Mouse (Mus musculus): ENCODE results near the gene Tigit. TPM values are rescaled to one million over a fixed set of nuclear protein-coding genes. Genes with fewer than 3 reads are reported as not detected.

Tigit gene
- polyA plus RNA-seq, 1 experiment from 2014 or later: not detected

DNA sequence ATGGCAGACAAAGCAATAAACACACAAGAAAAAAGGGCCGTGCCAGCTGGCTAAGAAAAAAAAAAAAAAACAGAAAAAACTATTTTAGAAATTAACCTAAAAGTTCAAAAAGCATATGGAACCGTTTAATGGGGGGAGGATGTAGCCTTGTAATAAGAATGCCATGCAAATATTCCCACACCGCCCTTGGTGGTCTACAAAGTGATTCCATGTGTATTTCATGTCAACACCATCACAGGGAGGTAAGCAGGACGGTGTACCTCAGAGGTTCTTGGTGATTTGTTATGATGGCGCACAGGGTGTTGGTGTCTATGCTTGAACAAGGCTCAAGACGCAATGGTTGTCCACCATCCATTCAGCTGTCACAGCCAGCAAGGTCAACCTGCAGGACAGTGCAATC is 46.6 kb downstream of the Tigit start:
- H3K4me2 ChIP-seq (ENCODE audit: low read depth, low read length): no peak overlapping the region
- H3K4me3 ChIP-seq (replicated peaks; ENCODE audit: low read length): no peak overlapping the region
- 88% methylated on average over 6 of the region's 6 CpGs for WGBS
- no peak overlapping the region for H3K27ac ChIP-seq (ENCODE audit: low read length)
- ATAC-seq (ENCODE audit: insufficient read depth, low FRiP score): no peak
- H3K4me1 ChIP-seq (ENCODE audit: control insufficient read depth, insufficient read depth, low read length): peaks cover 5% of the 10 kb centered on the region
- H3K36me3 ChIP-seq (ENCODE audit: control insufficient read depth, insufficient read depth, low read length): no peaks in the 10 kb centered on the region
- no peaks in the 10 kb centered on the region for H3K27me3 ChIP-seq (ENCODE audit: control insufficient read depth, insufficient read depth, low read length)
- H3K9ac ChIP-seq (ENCODE audit: low read length): no peak overlapping the region
- H3K9me3 ChIP-seq (replicated peaks; ENCODE audit: control insufficient read depth, low read length): no peaks in the 10 kb centered on the region

DNA sequence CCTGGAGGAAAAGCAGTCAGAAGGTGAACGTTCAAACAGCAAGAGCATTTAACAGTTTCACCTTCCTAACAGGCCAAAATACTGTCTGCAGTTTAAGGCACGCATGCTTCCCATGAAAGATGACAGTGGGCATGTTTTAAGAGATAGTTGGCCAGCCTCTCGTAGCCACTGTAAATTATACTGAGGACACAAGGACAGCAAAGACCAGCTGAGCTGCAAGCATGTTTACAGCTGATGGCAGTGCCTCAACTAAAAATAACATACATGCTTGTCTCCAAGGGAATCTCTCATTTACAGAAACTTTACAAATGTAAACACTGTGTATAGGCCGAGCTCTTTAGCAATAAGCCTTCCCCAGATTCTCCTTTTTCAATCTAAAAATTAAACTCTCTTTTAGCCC is 47.6 kb downstream of the Tigit start:
- H3K27ac ChIP-seq (ENCODE audit: low read length): no peak overlapping the region; the same call in 1 of the 2 replicates
- no peak for ATAC-seq (ENCODE audit: insufficient read depth, low FRiP score)

DNA sequence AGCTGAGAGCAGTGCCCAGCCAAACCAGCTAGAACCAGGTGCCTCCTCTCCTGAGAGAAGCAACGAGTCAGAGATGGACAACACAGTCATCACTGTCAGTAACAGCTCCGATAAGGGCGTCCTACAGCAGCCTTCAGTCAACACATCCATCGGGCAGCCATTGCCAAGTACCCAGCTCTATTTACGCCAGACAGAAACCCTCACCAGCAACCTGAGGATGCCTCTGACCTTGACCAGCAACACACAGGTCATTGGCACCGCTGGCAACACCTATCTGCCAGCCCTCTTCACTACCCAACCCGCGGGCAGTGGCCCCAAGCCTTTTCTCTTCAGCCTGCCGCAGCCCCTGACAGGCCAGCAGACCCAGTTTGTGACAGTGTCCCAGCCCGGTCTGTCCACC is 53.6 kb downstream of the Tigit start:
- 88% methylated on average over 10 of the region's 10 CpGs for whole genome bisulfite sequencing
- Histone ChIP-seq H3K36me3 (ENCODE audit: control insufficient read depth, insufficient read depth, low read length) (no peaks in the 10 kb centered on the region), H3K9ac (ENCODE audit: low read length) (no peak overlapping the region), H3K27me3 (ENCODE audit: control insufficient read depth, insufficient read depth, low read length) (no peaks in the 10 kb centered on the region), H3K4me1 (ENCODE audit: control insufficient read depth, insufficient read depth, low read length) (no peaks in the 10 kb centered on the region), H3K9me3 (replicated peaks; ENCODE audit: control insufficient read depth, low read length) (no peaks in the 10 kb centered on the region), H3K4me2 (ENCODE audit: low read depth, low read length) (no peak overlapping the region), H3K27ac (ENCODE audit: low read length) (no peak overlapping the region), H3K4me3 (replicated peaks; ENCODE audit: low read length) (no peak overlapping the region)
- ATAC-seq (ENCODE audit: insufficient read depth, low FRiP score): no peak

More for the DNA sequence above, 47.6 kb downstream of the Tigit start:
- no peak overlapping the region for H3K4me3 ChIP-seq (replicated peaks; ENCODE audit: low read length)
- no peak overlapping the region for H3K9ac ChIP-seq (ENCODE audit: low read length)
- H3K36me3 ChIP-seq (ENCODE audit: control insufficient read depth, insufficient read depth, low read length): no peaks in the 10 kb centered on the region
- 42% methylated on average over 4 of the region's 4 CpGs for WGBS
- no peaks in the 10 kb centered on the region for H3K9me3 ChIP-seq (replicated peaks; ENCODE audit: control insufficient read depth, low read length)
- no peaks in the 10 kb centered on the region for H3K27me3 ChIP-seq (ENCODE audit: control insufficient read depth, insufficient read depth, low read length)
- peaks cover 5% of the 10 kb centered on the region for H3K4me1 ChIP-seq (ENCODE audit: control insufficient read depth, insufficient read depth, low read length)
- H3K4me2 ChIP-seq (ENCODE audit: low read depth, low read length): no peak overlapping the region

DNA sequence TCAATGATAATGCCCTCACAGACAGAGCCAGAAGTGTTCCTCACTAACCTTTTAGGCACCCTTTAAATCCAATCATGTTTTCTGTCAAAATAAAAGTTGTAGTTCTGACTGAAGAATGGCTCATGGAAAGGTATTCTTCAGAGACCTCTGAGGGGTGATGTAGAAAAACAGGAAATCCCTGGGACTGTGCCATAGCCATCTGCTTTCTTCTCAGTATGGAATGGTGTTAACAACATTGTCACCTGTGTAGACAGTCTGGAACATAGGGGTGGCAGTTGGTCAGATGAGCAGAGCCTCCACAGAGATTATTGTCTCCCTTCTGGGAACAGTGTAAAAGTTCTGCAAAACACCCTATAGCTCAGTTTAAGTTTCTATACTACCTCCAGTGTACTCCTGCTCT is 55.9 kb downstream of the Tigit start:
- Histone ChIP-seq H3K4me3 (replicated peaks; ENCODE audit: low read length) (no peak overlapping the region), H3K36me3 (ENCODE audit: control insufficient read depth, insufficient read depth, low read length) (no peaks in the 10 kb centered on the region), H3K27ac (ENCODE audit: low read length) (no peak overlapping the region), H3K4me1 (ENCODE audit: control insufficient read depth, insufficient read depth, low read length) (no peaks in the 10 kb centered on the region), H3K9me3 (replicated peaks; ENCODE audit: control insufficient read depth, low read length) (no peaks in the 10 kb centered on the region), H3K27me3 (ENCODE audit: control insufficient read depth, insufficient read depth, low read length) (no peaks in the 10 kb centered on the region), H3K4me2 (ENCODE audit: low read depth, low read length) (no peak overlapping the region), H3K9ac (ENCODE audit: low read length) (no peak overlapping the region)
- ATAC-seq (ENCODE audit: insufficient read depth, low FRiP score): no peak

DNA sequence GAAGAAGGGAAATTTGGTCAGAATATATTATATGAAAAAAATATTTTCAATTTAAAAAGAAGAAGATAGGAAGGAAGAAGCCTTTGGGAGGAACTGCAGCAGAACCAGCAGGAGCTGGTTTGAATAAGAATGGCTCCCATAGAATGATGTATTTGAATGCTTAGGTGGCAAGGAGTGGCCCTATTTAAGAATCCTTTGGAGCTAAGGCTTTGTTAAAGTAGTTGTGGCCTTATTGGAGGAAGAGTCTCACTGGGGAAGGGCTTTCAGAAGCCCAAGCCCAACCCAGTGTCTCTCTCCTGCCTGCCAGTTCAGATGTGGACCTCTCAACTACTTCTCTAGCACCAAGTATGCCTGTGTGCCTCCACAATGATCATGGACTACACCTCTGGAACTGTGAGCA is 56.9 kb downstream of the Tigit start:
- Histone ChIP-seq H3K9me3 (replicated peaks; ENCODE audit: control insufficient read depth, low read length) (no peaks in the 10 kb centered on the region), H3K9ac (ENCODE audit: low read length) (no peak overlapping the region), H3K4me2 (ENCODE audit: low read depth, low read length) (no peak overlapping the region), H3K4me3 (replicated peaks; ENCODE audit: low read length) (no peak overlapping the region), H3K27ac (ENCODE audit: low read length) (no peak overlapping the region), H3K4me1 (ENCODE audit: control insufficient read depth, insufficient read depth, low read length) (no peaks in the 10 kb centered on the region), H3K36me3 (ENCODE audit: control insufficient read depth, insufficient read depth, low read length) (no peaks in the 10 kb centered on the region), H3K27me3 (ENCODE audit: control insufficient read depth, insufficient read depth, low read length) (no peaks in the 10 kb centered on the region)
- no peak for ATAC-seq (ENCODE audit: insufficient read depth, low FRiP score)

DNA sequence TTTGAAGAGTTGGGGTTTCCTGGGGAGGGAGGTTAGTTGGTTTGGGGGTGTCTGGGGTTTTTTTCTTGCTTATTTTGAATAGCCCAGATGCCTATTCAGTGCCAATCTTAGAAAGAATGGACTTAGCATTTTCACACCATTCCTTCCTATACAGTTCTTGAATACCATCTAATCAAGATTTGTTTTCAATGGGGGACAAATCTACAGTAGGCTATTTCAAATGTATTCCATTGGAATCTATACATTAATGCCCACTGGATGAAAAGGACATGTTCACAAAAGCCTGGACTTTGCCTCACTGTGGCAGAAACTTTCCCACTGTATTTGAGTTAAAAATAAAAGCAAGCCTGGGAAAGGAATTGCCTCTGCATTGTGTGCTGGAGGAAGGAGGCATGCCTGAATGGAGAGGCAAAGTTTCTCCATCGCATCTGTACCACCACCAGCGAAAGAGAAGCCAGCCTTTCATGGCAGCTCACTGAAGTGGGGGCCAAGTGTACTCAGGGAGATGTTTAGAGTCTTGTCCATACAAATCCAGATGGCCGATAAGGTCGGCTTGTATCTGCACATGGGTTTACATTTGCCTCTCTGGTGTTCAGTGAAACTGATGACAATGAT is 59.4 kb downstream of the Tigit start:
- Histone ChIP-seq H3K4me1 (ENCODE audit: control insufficient read depth, insufficient read depth, low read length) (no peaks in the 10 kb centered on the region), H3K27ac (ENCODE audit: low read length) (no peak overlapping the region), H3K9ac (ENCODE audit: low read length) (no peak overlapping the region), H3K9me3 (replicated peaks; ENCODE audit: control insufficient read depth, low read length) (no peaks in the 10 kb centered on the region), H3K4me2 (ENCODE audit: low read depth, low read length) (no peak overlapping the region), H3K27me3 (ENCODE audit: control insufficient read depth, insufficient read depth, low read length) (no peaks in the 10 kb centered on the region), H3K4me3 (replicated peaks; ENCODE audit: low read length) (no peak overlapping the region), H3K36me3 (ENCODE audit: control insufficient read depth, insufficient read depth, low read length) (no peaks in the 10 kb centered on the region)
- no peak for ATAC-seq (ENCODE audit: insufficient read depth, low FRiP score)
- WGBS: 43% methylated on average over 4 of the region's 4 CpGs

DNA sequence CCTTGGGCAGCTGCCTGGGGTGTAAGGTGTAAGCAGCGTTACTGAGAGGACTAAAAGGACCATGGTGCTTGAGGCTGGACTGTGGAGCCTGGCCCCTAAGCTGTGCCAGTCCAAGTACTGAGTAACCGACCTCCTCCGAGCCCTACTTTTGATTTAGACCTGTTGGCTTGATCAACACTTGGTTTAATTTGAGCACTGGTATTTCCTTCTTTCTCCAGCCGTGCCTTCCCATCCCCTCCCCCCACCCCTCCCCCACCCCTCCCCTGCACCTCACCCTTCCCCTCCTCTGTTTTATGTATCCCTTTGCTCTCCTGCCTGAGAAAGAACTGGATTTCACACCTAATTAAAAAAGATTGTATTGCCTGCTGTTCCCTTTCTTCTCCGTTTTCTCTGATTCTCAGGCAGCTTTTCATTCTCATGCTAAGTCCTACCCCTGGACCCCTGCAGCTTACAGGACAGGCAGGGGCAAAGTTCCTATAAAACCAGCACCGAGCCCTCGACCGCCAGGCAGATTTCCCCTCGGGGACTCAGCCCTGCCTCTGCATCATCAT is 60.3 kb downstream of the Tigit start:
- H3K27ac ChIP-seq (ENCODE audit: low read length): no peak overlapping the region
- no peaks in the 10 kb centered on the region for H3K9me3 ChIP-seq (replicated peaks; ENCODE audit: control insufficient read depth, low read length)
- no peak overlapping the region for H3K9ac ChIP-seq (ENCODE audit: low read length)
- no peaks in the 10 kb centered on the region for H3K27me3 ChIP-seq (ENCODE audit: control insufficient read depth, insufficient read depth, low read length)
- no peaks in the 10 kb centered on the region for H3K4me1 ChIP-seq (ENCODE audit: control insufficient read depth, insufficient read depth, low read length)
- WGBS: 38% methylated on average over 9 of the region's 9 CpGs
- ATAC-seq (ENCODE audit: insufficient read depth, low FRiP score): no peak
- no peak overlapping the region for H3K4me2 ChIP-seq (ENCODE audit: low read depth, low read length)
- H3K4me3 ChIP-seq (replicated peaks; ENCODE audit: low read length): no peak overlapping the region
- H3K36me3 ChIP-seq (ENCODE audit: control insufficient read depth, insufficient read depth, low read length): no peaks in the 10 kb centered on the region

DNA sequence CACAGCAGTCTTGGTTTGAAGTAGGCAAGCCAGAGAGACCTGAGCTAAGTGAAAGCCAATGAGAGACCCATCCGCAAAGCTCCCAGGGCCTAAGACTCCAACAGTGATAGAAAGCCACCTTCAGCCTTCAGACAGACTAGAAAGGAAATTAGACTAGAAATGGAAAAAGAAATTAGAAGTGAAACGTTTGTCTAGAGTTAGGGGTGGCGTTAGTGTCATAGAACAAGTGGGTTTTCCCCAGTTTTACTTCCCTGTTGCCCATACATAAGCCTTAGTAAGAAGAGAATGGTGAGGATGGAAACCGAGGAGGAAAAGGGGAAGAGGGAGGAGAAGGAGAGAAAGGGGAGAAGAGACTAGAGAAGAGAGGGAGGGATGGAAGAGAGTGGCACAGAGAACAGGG is 61.4 kb downstream of the Tigit start:
- H3K36me3 ChIP-seq (ENCODE audit: control insufficient read depth, insufficient read depth, low read length): no peaks in the 10 kb centered on the region

DNA sequence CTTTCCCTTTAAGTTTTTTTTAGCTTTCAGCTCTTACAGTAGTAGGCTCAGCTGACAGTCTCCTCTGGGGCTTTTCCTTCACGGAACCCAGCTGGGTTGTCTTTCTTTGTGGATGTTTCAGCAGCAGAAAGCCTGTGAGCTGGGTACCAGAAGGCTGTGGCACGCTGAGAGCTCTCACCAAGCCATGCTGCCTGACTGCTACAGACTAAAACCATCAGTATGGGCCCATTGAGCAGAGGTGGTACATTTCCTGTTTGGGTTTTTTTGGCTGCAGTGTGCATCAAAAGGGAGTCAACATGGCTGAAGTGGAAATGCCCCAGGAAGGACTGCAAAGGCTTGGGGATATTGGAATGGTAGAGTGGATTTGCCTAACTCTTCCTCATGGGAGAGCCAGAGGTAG is 64.2 kb downstream of the Tigit start:
- Histone ChIP-seq H3K9ac (ENCODE audit: low read length) (no peak overlapping the region), H3K36me3 (ENCODE audit: control insufficient read depth, insufficient read depth, low read length) (no peaks in the 10 kb centered on the region), H3K27me3 (ENCODE audit: control insufficient read depth, insufficient read depth, low read length) (no peaks in the 10 kb centered on the region), H3K4me3 (replicated peaks; ENCODE audit: low read length) (no peak overlapping the region), H3K9me3 (replicated peaks; ENCODE audit: control insufficient read depth, low read length) (no peaks in the 10 kb centered on the region), H3K4me2 (ENCODE audit: low read depth, low read length) (no peak overlapping the region), H3K27ac (ENCODE audit: low read length) (no peak overlapping the region), H3K4me1 (ENCODE audit: control insufficient read depth, insufficient read depth, low read length) (no peaks in the 10 kb centered on the region)
- 76% methylated on average over 2 of the region's 2 CpGs for WGBS
- ATAC-seq (ENCODE audit: insufficient read depth, low FRiP score): no peak

More for the DNA sequence above, 61.4 kb downstream of the Tigit start:
- Histone ChIP-seq H3K4me1 (ENCODE audit: control insufficient read depth, insufficient read depth, low read length) (no peaks in the 10 kb centered on the region), H3K4me2 (ENCODE audit: low read depth, low read length) (no peak overlapping the region), H3K9me3 (replicated peaks; ENCODE audit: control insufficient read depth, low read length) (no peaks in the 10 kb centered on the region), H3K9ac (ENCODE audit: low read length) (no peak overlapping the region), H3K27ac (ENCODE audit: low read length) (no peak overlapping the region), H3K4me3 (replicated peaks; ENCODE audit: low read length) (no peak overlapping the region), H3K27me3 (ENCODE audit: control insufficient read depth, insufficient read depth, low read length) (no peaks in the 10 kb centered on the region)
- WGBS: 60% methylated on average over 4 of the region's 4 CpGs
- ATAC-seq (ENCODE audit: insufficient read depth, low FRiP score): no peak

Data from stomach, embryonic 16.5 days (tissue).